Mouse (Mus musculus) midbrain, postnatal 0 days (tissue): ENCODE measurements around the gene Sowaha. TPM values are rescaled to one million over a fixed set of nuclear protein-coding genes. Genes with fewer than 3 reads are reported as not detected.

ENCODE experiments used
- ATAC-seq: fragments of 200-750 bp; cut with Nextera tagmentation; 2 replicates; pipeline ENCODE4 v1.8.0; 2017; ENCODE audit warnings: moderate number of reproducible peaks, mild to moderate bottlenecking, moderate TSS enrichment, moderate library complexity; ENCODE audit not compliant: low FRiP score
- DNase-seq: peaks from one replicate; pipeline ENCODE4 v3.0.0-alpha.2; 2015; ENCODE audit warnings: low spot score
- H3K27ac ChIP-seq: fragments of 300-500 bp; sonication (generic); 2 replicates; pipeline ENCODE4 v1.5.1; 2014; ENCODE audit warnings: low read depth, mild to moderate bottlenecking, low read length, mixed read lengths
- H3K27me3 ChIP-seq: fragments of 300-500 bp; sonication (generic); 2 replicates; pipeline ENCODE4 v1.6.1; 2014; ENCODE audit warnings: low read length, control low read depth, mixed read lengths; ENCODE audit not compliant: insufficient read depth
- H3K36me3 ChIP-seq: fragments of 300-500 bp; sonication (generic); 2 replicates; pipeline ENCODE4 v1.6.1; 2014; ENCODE audit warnings: low read length, control low read depth, mixed read lengths; ENCODE audit not compliant: insufficient read depth
- H3K4me1 ChIP-seq: fragments of 300-500 bp; sonication (generic); 2 replicates; pipeline ENCODE4 v1.6.1; 2014; ENCODE audit warnings: mild to moderate bottlenecking, control low read depth, antibody characterized with exemption, low read length, mixed read lengths; ENCODE audit not compliant: insufficient read depth
- H3K4me2 ChIP-seq: fragments of 300-500 bp; sonication (generic); 2 replicates; pipeline ENCODE4 v1.6.1; 2014; ENCODE audit warnings: low read depth, mild to moderate bottlenecking, low read length, mixed read lengths; ENCODE audit not compliant: poor library complexity, severe bottlenecking
- H3K4me3 ChIP-seq: fragments of 300-500 bp; sonication (generic); 2 replicates; pipeline ENCODE4 v1.5.1; 2014; ENCODE audit warnings: low read depth, mild to moderate bottlenecking, low read length, moderate library complexity
- H3K9ac ChIP-seq: fragments of 300-500 bp; sonication (generic); replicated peaks from 2 replicates; pipeline ENCODE4 v1.6.1; 2014; ENCODE audit warnings: mild to moderate bottlenecking, low read length, moderate library complexity, mixed read lengths; ENCODE audit not compliant: poor library complexity, severe bottlenecking
- H3K9me3 ChIP-seq: fragments of 300-500 bp; sonication (generic); 2 replicates; pipeline ENCODE4 v1.6.1; 2016; ENCODE audit warnings: low read length, control low read depth
- CTCF ChIP-seq: IDR thresholded peaks from 2 replicates; pipeline ENCODE4 v1.5.1; 2016; ENCODE audit warnings: antibody characterized with exemption, mild to moderate bottlenecking
- WGBS: fragments of 180-500 bp; shearing (Covaris S2); extraction: QIAGEN DNeasy Blood & Tissue Kit; methylation state at CpG from one replicate; pipeline ENCODE4 v1.1.7; 2014; 5-methylcytosine and 5-hydroxymethylcytosine counted together
- polyA plus RNA-seq: library from polyadenylated mRNA; unstranded; fragments of >200 nt; fragmentation: Nextera tagmentation; extraction: Ambion mirVana; gene quantifications from 2 replicates; pipeline ENCODE4 v1.2.1, GENCODE M21; 2015
- total RNA-seq: library from RNA; depleted of rRNA; stranded (reverse); fragments of >200 nt; gene quantifications from 2 replicates; pipeline ENCODE4 v1.2.3, GENCODE M21; 2014

Gene Sowaha
- total and polyA plus RNA-seq, 2 experiments from 2014 or later: 4.0 to 7.3 TPM

DNA sequence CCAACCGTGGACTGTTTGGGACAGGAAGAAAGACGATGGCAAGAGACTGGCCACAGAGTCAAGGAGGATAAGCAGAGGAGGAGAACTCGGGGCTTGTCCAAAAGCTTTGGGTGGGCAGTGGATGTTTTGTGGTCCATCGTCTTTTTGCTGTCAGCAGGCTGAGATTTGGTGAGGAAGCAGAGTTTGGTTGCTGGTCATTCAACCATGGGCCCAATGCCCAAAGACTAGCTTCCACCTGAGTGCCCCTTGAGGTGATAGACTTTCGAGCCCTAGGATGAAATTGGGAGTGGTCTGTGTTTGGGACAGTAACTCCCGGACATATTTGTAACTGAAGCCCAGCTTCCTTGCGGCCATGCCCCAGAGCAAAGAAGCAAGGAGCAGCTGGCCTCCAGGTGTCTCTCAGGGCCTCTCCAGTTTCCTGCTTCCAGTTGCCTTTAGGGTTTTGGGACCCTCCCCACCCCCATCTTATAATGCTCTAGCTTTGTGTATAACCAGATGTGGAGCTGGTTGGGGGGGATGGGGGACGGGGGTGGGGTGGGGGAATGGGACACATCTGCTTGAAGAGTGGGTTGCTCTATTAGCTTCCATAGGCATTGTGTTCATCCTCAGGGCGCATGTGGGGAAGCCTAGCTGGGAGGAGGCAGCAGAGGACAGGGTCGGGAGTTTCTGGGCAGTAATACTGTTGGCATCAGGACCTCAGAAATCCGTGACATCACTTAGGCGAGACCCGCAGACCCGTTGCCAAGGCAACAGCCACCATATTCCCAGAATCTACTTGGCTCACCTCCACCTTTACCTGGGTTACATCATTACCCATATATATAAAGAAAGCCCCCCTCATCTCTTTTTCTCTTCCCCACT lies 43.7 kb upstream of the Sowaha start:
- ATAC-seq (no peak), DNase-seq (no peak)
- no peaks in the 10 kb centered on the region for H3K36me3 ChIP-seq

DNA sequence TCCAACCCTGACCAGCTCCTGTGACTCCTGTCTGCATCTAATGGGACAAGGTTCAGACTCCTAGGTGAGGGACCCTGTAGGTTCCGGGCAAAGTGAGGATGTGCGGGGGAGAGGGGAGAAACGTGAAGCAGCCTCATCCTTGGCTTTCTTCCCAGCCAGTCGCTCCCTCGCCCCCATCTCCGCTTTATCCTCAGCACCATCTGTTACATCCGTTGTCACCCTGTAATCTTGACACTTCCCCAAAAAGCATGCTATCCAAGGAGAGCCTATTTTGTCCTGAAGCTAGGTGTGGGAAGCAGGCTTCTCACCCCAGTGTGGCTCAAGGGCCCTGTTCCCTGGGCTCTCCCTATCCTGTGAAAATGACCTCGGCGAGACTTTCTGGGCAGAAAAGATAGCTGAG lies 42.9 kb upstream of the Sowaha start:
- no peak overlapping the region for H3K4me3 ChIP-seq
- no peak overlapping the region for H3K9ac ChIP-seq
- whole genome bisulfite sequencing: 71% methylated on average over 9 of the region's 9 CpGs
- DNase-seq: no peak
- H3K4me1 ChIP-seq: peaks cover 5% of the 10 kb centered on the region; the same call in 1 of the 2 replicates
- H3K9me3 ChIP-seq: no peaks in the 10 kb centered on the region
- TF ChIP-seq CTCF: no peak
- H3K36me3 ChIP-seq: no peaks in the 10 kb centered on the region
- ATAC-seq: no peak
- no peak overlapping the region for H3K4me2 ChIP-seq
- no peaks in the 10 kb centered on the region for H3K27me3 ChIP-seq
- no peak overlapping the region for H3K27ac ChIP-seq

More for the DNA sequence above, 43.7 kb upstream of the Sowaha start:
- no peaks in the 10 kb centered on the region for H3K27me3 ChIP-seq
- H3K27ac ChIP-seq: no peak overlapping the region
- H3K4me2 ChIP-seq: no peak overlapping the region
- H3K4me3 ChIP-seq: no peak overlapping the region
- no peak overlapping the region for H3K9ac ChIP-seq
- no peak for TF ChIP-seq CTCF
- peaks cover 11% of the 10 kb centered on the region; the same call in 1 of the 2 replicates for H3K4me1 ChIP-seq
- 89% methylated on average over 14 of the region's 14 CpGs for WGBS
- H3K9me3 ChIP-seq: no peaks in the 10 kb centered on the region

DNA sequence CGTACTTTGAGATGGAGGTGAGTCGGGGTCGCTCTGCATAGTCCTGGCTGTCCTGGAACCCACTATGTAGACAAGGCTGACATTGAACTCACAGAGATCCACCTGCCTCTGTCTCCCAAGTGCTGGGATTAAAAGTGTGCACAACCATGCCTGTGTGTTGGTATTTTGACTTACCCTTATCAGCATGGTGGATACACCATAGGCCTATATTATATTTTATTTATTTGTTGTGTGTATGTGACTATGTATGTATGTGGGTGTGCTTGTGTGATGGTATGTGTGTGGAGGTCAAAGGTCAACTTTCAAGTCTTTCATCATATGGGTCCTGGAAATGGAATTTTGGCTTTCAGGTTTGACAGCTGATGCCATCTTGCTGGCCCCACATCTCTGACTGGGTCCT lies 42.3 kb upstream of the Sowaha start:
- no peak for TF ChIP-seq CTCF
- Histone ChIP-seq H3K9me3 (no peaks in the 10 kb centered on the region), H3K9ac (no peak overlapping the region), H3K4me1 (peaks cover 5% of the 10 kb centered on the region; the same call in 1 of the 2 replicates), H3K4me2 (no peak overlapping the region), H3K27me3 (no peaks in the 10 kb centered on the region), H3K36me3 (no peaks in the 10 kb centered on the region), H3K27ac (no peak overlapping the region), H3K4me3 (no peak overlapping the region)
- ATAC-seq: no peak
- 89% methylated on average over 3 of the region's 3 CpGs for WGBS
- no peak for DNase-seq

DNA sequence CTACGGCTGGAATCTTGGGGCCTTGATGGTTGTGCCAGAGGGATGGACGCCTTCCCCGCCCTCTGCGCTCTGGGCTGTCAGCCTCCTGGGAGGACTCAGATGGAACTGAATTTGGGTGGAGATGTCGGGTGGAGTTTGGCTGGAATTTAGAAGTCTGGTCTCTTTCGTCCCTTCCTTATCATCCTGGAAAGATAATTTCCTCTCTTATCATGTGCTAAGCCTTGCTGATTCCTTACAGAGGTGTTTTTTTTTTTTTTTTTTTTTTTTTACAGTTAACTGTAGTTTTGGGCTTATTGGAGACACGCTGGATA lies 41.7 kb upstream of the Sowaha start:
- H3K4me3 ChIP-seq: peak overlapping the region; percentile 83; the same call in 1 of the 2 replicates
- H3K9ac ChIP-seq: no peak overlapping the region
- no peaks in the 10 kb centered on the region for H3K27me3 ChIP-seq
- H3K4me2 ChIP-seq: peak overlapping the region; percentile 86
- no peaks in the 10 kb centered on the region for H3K9me3 ChIP-seq
- TF ChIP-seq CTCF: no peak
- no peaks in the 10 kb centered on the region for H3K36me3 ChIP-seq
- DNase-seq: no peak
- no peak overlapping the region for H3K27ac ChIP-seq
- no peak for ATAC-seq
- peaks cover 5% of the 10 kb centered on the region; the same call in 1 of the 2 replicates for H3K4me1 ChIP-seq
- 87% methylated on average over 7 of the region's 7 CpGs for WGBS

DNA sequence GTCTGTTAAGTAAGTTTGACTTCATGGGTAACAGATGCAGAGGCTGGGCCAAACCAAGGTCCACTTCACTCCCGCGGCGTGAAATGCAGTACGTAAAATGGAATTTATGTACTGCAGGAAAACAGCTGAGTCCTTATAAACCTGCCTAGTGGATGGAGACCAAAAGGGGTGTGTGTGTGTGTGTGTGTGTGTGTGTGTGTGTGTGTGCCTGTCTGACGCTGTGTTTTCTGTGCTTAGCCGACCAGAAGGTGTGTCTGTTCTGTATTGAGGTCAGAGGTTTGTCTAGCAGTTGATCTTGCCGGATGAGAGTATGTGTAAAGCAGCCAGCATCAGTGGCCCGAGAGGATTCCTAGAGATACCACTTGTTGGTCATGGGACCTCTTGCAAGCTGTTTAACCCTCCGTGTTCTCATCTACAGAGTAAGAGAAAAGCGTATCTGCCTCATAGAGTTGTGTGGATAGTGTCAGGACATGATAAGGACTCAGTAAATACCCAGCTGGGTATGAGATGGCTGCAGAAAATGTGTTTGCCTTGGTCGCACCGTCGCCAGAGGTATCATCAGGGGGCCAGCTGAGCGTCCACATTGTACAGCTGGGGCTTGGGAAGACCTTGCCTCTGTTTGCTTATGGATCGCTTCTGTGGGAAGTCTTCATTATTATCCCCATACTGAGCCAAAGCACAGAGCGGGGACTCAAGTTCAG lies 41.2 kb upstream of the Sowaha start:
- H3K9ac ChIP-seq: peak overlapping the region; percentile 91; the same call in 1 of the 2 replicates
- no peak overlapping the region for H3K27ac ChIP-seq
- H3K9me3 ChIP-seq: no peaks in the 10 kb centered on the region
- H3K4me2 ChIP-seq: peak overlapping the region; percentile 86
- DNase-seq (no peak), ATAC-seq (no peak)
- H3K4me1 ChIP-seq: peaks cover 5% of the 10 kb centered on the region; the same call in 1 of the 2 replicates
- no peak for TF ChIP-seq CTCF
- H3K36me3 ChIP-seq: no peaks in the 10 kb centered on the region
- no peaks in the 10 kb centered on the region for H3K27me3 ChIP-seq
- 43% methylated on average over 16 of the region's 16 CpGs for WGBS
- H3K4me3 ChIP-seq: peak overlapping the region; percentile 83
